Mouse (Mus musculus): ENCODE data around the gene Atp6v0a1. TPM values are rescaled to one million over a fixed set of nuclear protein-coding genes. Genes with fewer than 3 reads are reported as not detected.

Gene Atp6v0a1
- polyA plus RNA-seq (2016; fragmentation: Nextera tagmentation; extraction: Ambion mirVana), result 36.2 and 48.1 TPM in 2 replicates

DNA sequence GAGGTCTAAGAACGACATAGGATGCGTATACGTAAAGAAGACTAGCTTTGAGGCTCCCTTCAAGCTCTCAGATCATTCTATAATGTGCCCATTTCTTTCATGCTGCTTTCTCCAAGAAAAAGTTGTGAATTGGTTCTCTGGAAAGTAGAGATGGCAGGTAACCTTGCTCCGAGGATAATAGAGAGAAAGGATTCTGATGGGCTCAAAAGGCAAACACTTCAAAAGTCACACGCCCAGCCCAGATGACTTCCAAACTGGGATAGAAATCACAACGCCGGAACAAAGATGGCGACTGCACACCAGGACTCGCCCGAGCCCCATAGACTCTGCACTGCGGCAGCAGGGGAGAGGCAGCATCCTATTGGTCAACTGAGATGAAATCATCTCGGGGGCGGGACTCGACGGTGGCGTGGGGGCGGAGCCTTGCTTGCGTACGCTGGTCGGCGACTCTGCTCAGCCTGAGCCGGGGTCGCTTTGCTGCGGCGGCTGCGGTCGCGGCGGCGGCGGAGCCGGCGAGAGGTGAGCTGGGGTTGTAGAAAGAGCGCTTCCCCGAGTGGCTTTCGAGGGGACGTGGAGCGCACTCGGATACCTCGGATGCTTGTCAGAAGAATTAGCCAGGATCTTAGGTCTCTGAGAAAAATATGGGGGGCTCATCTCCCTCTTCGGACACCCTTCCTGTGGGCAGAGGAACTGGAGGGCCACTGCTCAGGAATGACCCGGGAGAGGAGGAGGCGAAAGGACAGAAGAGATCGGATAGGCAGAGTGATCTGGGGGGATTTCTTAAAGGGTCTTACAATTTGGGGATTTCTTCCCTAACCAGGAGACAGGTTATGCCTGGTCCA lies at the start of gene Atp6v0a1:
Gene Atp6v0a1 (plus strand): TSS at position 407 of the 842 bp plus-strand sequence.
- peaks cover 19% of the 10 kb centered on the region for H3K4me1 ChIP-seq (replicated peaks)
- DNase-seq (ENCODE audit: low spot score), result peak; percentile 97
- H3K36me3 ChIP-seq, result peaks cover 22% of the 10 kb centered on the region
- H3K27ac ChIP-seq, result peak within 1 kb of the TSS; percentile 90
- H3K27me3 ChIP-seq (ENCODE audit: insufficient read depth, poor library complexity, severe bottlenecking), result peaks cover 5% of the 10 kb centered on the region; the same call in 1 of the 2 replicates
- under 1% methylated on average over 44 of the region's 44 CpGs for WGBS
- H3K9me3 ChIP-seq, result no peaks in the 10 kb centered on the region
- peak within 1 kb of the TSS; percentile 75 for H3K4me3 ChIP-seq

DNA sequence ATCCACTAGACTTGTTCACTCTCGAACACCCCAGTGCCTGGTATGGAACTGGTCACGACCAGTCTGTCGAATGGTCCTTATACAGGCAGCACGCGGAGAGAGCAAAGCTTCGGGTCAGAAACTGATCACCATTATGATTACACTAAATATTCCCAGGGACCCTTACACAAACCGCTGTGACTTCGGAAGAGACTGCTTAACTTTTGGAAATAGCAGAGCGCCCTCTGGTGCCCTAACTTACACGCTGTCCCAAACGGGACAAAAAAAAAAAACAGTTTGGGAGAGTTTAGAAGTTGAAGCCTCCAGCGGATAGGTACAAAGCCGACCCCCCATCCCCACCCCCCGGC lies 49.8 kb upstream of the Atp6v0a1 start:
- H3K4me1 ChIP-seq (replicated peaks), result peaks cover 28% of the 10 kb centered on the region
- 3% methylated on average over 14 of the region's 14 CpGs for WGBS
- H3K36me3 ChIP-seq, result no peaks in the 10 kb centered on the region
- peak; percentile 68 for DNase-seq (ENCODE audit: low spot score)
- H3K9me3 ChIP-seq, result no peaks in the 10 kb centered on the region
- peak overlapping the region; percentile 41 for H3K4me3 ChIP-seq
- no peak overlapping the region for H3K27ac ChIP-seq
- H3K27me3 ChIP-seq (ENCODE audit: insufficient read depth, poor library complexity, severe bottlenecking), result peaks cover 67% of the 10 kb centered on the region

DNA sequence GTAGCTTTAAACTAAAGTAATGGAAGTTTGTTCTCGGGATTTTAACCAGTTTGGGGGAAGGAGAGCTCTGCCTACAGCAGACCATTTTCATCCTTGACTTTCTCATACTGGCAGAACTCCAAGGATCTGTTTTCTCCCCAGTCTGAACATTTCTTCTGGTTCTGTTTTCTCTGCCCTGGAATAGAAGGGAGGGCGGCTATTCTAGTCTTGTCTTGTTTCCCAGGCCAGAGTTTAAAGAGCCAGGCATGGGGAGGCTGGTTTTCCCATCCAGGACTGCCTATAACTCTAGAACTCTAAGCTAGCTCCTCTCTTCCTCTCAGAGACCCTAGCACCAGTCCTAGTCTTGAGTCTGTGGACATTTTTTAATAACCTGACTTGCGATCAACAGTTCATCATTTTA lies 49.4 kb upstream of the Atp6v0a1 start:
- H3K4me3 ChIP-seq, result no peak overlapping the region
- H3K4me1 ChIP-seq (replicated peaks), result peaks cover 28% of the 10 kb centered on the region
- DNase-seq (ENCODE audit: low spot score), result no peak
- H3K27me3 ChIP-seq (ENCODE audit: insufficient read depth, poor library complexity, severe bottlenecking), result peaks cover 70% of the 10 kb centered on the region
- H3K27ac ChIP-seq, result no peak overlapping the region
- H3K36me3 ChIP-seq, result no peaks in the 10 kb centered on the region
- whole genome bisulfite sequencing, result 32% methylated on average over 3 of the region's 3 CpGs
- H3K9me3 ChIP-seq, result no peaks in the 10 kb centered on the region

DNA sequence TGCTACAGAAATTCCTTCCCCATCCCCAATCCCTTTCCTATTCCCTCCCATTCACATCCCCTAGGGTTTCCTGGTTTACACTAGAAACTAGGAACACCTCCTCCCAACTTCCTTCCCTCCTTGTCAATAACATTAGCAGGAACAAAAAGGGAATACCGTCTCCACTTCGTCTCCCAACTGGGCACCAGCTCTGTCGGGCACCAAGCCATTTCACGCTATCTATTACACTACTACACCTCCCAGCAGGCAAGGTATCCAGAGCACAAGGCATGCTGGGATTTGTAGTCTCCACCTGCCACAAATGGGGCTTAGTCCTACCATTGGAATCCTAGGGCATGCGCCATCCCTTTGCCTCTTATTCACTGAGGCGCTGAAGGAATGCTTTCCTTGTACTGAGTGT lies 48.7 kb upstream of the Atp6v0a1 start:
- DNase-seq (ENCODE audit: low spot score), result no peak
- no peak overlapping the region for H3K27ac ChIP-seq
- H3K4me3 ChIP-seq, result no peak overlapping the region
- 12% methylated on average over 6 of the region's 6 CpGs for WGBS
- no peaks in the 10 kb centered on the region for H3K9me3 ChIP-seq
- H3K27me3 ChIP-seq (ENCODE audit: insufficient read depth, poor library complexity, severe bottlenecking), result peaks cover 78% of the 10 kb centered on the region
- H3K4me1 ChIP-seq (replicated peaks), result peaks cover 31% of the 10 kb centered on the region
- H3K36me3 ChIP-seq, result no peaks in the 10 kb centered on the region

DNA sequence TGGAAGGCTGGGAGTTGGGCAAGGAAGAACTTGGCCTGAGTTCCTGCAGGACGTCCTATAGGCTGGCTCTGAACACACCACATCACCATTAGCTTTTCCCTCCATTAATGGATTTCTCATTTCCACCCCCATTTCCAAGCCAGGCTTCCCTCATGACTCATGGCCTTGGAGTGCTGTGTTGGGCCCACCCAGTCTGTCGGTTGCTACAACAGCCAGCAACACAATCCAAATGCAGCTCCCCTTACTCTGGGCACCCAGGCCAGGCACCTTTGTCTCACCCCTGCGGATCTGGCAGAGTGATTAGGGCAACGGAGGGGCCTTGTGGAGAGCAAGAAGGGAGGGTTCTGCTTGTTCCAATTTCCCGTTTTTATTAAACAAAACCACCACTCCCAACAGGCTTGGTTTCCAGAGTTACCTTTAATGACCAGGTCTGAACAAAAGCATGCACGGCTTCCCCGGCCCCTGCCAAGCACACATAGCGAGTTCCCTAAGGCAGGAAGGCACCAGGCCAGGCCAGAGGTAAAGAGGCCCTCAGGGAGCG lies 46.8 kb upstream of the Atp6v0a1 start:
- 76% methylated on average over 9 of the region's 9 CpGs for WGBS
- no peak overlapping the region for H3K27ac ChIP-seq
- H3K9me3 ChIP-seq, result no peaks in the 10 kb centered on the region
- no peak for DNase-seq (ENCODE audit: low spot score)
- H3K27me3 ChIP-seq (ENCODE audit: insufficient read depth, poor library complexity, severe bottlenecking), result peaks cover 87% of the 10 kb centered on the region
- H3K36me3 ChIP-seq, result no peaks in the 10 kb centered on the region
- peaks cover 33% of the 10 kb centered on the region for H3K4me1 ChIP-seq (replicated peaks)
- H3K4me3 ChIP-seq, result no peak overlapping the region

DNA sequence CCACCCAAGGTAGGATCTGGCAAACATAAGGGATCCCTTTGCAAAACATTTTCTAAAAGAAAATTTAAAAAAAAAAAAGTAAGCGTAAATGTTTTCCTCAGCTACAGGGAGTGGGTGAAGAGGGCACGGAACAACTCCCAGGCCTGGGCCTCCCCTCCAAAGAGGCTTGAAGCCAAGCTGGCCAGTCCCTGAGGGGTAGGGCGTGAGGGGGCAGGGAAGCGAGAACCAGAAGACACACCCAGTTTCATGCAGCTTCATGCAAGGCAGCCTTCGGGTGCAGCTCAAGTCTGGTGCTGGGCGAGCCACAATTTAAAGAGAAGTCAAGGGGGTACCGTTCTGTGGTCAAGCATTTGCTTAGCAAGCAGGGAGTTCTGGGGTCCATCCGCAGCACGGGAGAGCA lies 45.6 kb upstream of the Atp6v0a1 start:
- peaks cover 87% of the 10 kb centered on the region for H3K27me3 ChIP-seq (ENCODE audit: insufficient read depth, poor library complexity, severe bottlenecking)
- H3K4me3 ChIP-seq, result no peak overlapping the region
- DNase-seq (ENCODE audit: low spot score), result no peak
- 85% methylated on average over 9 of the region's 9 CpGs for WGBS
- H3K27ac ChIP-seq, result no peak overlapping the region
- no peaks in the 10 kb centered on the region for H3K9me3 ChIP-seq
- peaks cover 28% of the 10 kb centered on the region for H3K4me1 ChIP-seq (replicated peaks)
- H3K36me3 ChIP-seq, result no peaks in the 10 kb centered on the region

DNA sequence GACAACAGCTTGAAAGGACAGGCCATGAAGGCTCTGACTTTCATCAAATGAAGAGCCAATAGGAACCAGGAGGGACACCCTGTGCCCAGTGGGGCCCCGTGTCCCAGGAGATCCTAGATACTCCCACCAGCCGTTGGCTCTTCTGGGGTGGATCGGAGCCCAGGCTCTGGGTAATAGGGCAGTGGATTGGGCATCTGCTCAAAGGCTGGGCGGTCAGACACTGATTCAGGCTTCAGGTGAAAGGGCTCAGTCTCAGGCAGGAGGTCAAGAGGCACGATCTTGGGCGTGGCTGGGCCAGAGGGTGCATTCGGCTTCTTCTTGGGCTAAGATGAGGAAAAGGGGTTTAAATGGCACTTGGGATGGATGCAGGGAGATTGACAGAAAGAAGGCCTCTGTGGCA lies 45.1 kb upstream of the Atp6v0a1 start:
- peaks cover 87% of the 10 kb centered on the region for H3K27me3 ChIP-seq (ENCODE audit: insufficient read depth, poor library complexity, severe bottlenecking)

DNA sequence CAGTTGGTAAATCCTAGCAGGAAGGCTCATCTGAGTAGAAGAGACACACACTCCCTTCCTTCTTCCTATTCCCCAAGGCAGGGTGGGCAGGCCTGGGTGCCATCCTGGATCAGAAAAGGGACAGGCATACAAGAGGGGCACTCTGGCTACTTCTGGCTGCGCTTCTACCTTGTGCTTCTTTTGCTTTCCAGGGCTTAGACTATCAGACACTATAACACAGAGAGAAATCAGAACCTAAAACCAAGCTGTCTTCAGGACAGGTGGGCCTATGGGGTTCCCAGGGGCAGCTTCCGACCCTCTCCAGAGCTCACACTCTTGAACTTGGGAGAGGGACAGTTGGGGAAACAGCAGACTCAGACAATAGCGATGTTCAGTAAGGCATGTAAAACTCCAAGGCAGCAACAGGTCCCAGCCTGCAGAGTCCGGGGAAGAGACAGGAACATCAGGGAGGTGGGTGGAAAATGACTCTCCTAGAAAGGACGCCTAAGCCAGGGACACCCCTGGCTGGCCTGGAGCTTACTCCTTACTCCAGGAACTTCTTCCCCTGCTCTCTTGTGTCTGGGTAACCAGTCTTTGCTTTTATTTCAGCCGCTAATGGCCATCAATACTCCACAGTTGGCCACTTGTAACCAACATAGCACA lies 44.2 kb upstream of the Atp6v0a1 start:
- Histone ChIP-seq H3K36me3 (no peaks in the 10 kb centered on the region), H3K27ac (peak overlapping the region; percentile 29; the same call in 1 of the 2 replicates), H3K4me3 (no peak overlapping the region), H3K9me3 (no peaks in the 10 kb centered on the region), H3K4me1 (replicated peaks) (peaks cover 29% of the 10 kb centered on the region), H3K27me3 (ENCODE audit: insufficient read depth, poor library complexity, severe bottlenecking) (peaks cover 87% of the 10 kb centered on the region)
- DNase-seq (ENCODE audit: low spot score), result no peak
- WGBS, result 81% methylated on average over 6 of the region's 6 CpGs

More for the DNA sequence above, 45.1 kb upstream of the Atp6v0a1 start:
- peaks cover 25% of the 10 kb centered on the region for H3K4me1 ChIP-seq (replicated peaks)
- H3K9me3 ChIP-seq, result no peaks in the 10 kb centered on the region
- H3K27ac ChIP-seq, result no peak overlapping the region
- H3K4me3 ChIP-seq, result no peak overlapping the region
- 87% methylated on average over 7 of the region's 7 CpGs for WGBS
- DNase-seq (ENCODE audit: low spot score), result no peak
- no peaks in the 10 kb centered on the region for H3K36me3 ChIP-seq

DNA sequence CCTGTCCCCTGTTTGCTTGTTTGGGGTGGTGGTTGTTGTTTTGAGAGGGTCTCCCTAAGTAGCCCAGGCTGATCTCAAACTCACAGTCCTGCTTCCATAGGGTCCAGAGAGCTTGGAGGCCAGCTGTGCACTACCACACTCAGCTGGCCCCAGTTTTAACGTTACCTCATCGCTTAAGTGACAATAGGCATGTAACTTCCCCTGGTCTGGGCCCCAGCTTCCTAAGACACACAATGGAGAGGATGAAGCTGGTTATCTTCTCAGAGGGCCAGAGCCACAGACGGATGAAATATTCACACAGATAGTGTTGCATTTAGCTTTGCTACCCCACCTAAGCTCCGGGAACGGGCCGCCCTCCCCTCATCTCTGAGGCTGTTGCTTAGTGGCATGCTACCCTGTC lies 43.5 kb upstream of the Atp6v0a1 start:
- no peak for DNase-seq (ENCODE audit: low spot score)
- Histone ChIP-seq H3K27me3 (ENCODE audit: insufficient read depth, poor library complexity, severe bottlenecking) (peaks cover 87% of the 10 kb centered on the region), H3K4me3 (no peak overlapping the region), H3K9me3 (no peaks in the 10 kb centered on the region), H3K36me3 (no peaks in the 10 kb centered on the region), H3K4me1 (replicated peaks) (peaks cover 33% of the 10 kb centered on the region), H3K27ac (0 out of 2 replicates have a peak overlapping the region, but pooled peaks have one; percentile 29)
- WGBS, result 82% methylated on average over 6 of the region's 6 CpGs

DNA sequence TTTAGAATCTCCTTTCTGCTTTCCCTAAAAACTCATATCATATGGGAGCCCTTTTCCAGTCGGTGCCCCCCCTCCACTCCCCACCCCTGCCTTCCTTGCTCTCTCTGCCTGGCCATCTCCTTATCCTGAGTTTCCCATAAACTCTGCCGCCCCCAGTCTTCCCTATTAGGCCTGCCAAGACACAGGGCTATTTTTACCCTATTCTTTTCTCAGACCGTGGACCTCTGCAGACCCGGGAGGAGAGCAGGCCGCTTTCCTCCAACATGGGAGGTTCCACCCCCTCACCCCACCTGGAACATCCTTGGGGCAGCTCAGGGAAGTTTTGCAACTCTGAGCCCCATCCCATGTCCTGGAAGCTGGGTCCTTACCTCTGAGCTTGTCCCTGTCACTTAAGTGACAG lies 41.9 kb upstream of the Atp6v0a1 start:
- H3K4me1 ChIP-seq (replicated peaks), result peaks cover 34% of the 10 kb centered on the region
- 71% methylated on average over 5 of the region's 5 CpGs for WGBS
- peaks cover 100% of the 10 kb centered on the region for H3K27me3 ChIP-seq (ENCODE audit: insufficient read depth, poor library complexity, severe bottlenecking)
- no peak for DNase-seq (ENCODE audit: low spot score)
- no peaks in the 10 kb centered on the region for H3K36me3 ChIP-seq
- no peaks in the 10 kb centered on the region for H3K9me3 ChIP-seq
- H3K4me3 ChIP-seq, result no peak overlapping the region
- no peak overlapping the region for H3K27ac ChIP-seq

DNA sequence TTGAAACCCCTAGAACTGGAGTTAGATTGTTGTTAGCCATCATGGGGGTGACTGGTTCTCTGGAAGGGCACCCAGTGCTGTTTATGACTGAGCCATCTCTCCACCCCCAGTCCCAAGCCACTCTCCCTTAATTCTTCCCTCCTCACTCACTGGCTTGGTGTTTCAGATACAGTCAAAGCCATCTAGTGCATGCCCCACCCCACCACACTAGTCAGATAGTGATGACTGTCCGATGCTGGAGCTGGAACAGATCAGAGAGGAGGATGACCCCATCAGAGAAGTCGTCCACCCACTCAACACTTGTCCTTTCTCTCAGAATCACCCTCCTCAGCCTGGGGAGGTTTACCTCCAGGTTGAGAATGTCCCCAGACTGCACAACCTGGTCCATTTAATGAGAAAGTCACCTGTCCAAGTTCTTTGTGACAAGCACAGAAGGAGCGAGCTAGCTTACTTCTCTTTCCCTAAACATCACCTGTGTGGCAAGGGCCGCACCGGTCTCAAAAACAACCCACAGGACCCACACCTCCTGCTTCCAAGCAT lies 41.3 kb upstream of the Atp6v0a1 start:
- peaks cover 100% of the 10 kb centered on the region for H3K27me3 ChIP-seq (ENCODE audit: insufficient read depth, poor library complexity, severe bottlenecking)
- H3K4me3 ChIP-seq, result no peak overlapping the region
- H3K4me1 ChIP-seq (replicated peaks), result peaks cover 31% of the 10 kb centered on the region
- no peaks in the 10 kb centered on the region for H3K36me3 ChIP-seq
- DNase-seq (ENCODE audit: low spot score), result no peak
- no peak overlapping the region for H3K27ac ChIP-seq
- H3K9me3 ChIP-seq, result no peaks in the 10 kb centered on the region
- WGBS, result 87% methylated on average over 5 of the region's 5 CpGs

DNA sequence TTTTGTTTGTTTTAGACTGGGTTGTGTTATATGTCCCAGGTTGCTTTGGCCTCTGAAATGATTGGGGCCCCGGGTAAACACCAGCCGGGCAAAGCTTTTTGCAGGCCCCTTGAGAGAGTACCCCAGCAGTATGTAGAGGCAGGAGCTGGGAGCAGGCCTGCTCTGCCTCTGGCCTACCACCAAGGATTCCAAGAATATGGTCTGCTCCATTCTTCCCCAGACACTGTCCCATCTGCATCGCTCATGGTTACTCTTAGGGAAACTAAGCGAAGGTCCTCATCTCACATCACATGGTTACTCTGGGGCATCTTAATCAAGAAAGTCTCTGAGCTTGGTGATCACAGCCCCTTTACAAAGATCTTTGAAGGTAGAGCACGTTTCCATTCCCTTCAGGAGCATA lies 40.8 kb upstream of the Atp6v0a1 start:
- peaks cover 100% of the 10 kb centered on the region for H3K27me3 ChIP-seq (ENCODE audit: insufficient read depth, poor library complexity, severe bottlenecking)

More for the DNA sequence above, 40.8 kb upstream of the Atp6v0a1 start:
- DNase-seq (ENCODE audit: low spot score), result no peak
- Histone ChIP-seq H3K27ac (no peak overlapping the region), H3K36me3 (no peaks in the 10 kb centered on the region), H3K4me1 (replicated peaks) (peaks cover 31% of the 10 kb centered on the region), H3K9me3 (no peaks in the 10 kb centered on the region), H3K4me3 (peak overlapping the region; percentile 50; the same call in 1 of the 2 replicates)
- 79% methylated on average over 5 of the region's 5 CpGs for WGBS

Measured in hindbrain, embryonic 10.5 days (tissue).